Mouse (Mus musculus): ENCODE data around the gene Magi3.

GRCm38 (mm10) chr3:104142376-104142775, 77.8 kb downstream of the Magi3 start:
- TF ChIP-seq CTCF (IDR thresholded peaks at IDR 0.05; ENCODE audit: low read depth, low read length) = no peak
- TF ChIP-seq POLR2A (IDR thresholded peaks at IDR 0.05; ENCODE audit: extremely low read depth, insufficient read depth, low read length) = no peak

Measured in liver, adult 2 months (tissue).